Comparison of ENCODE assay signal across 9 mouse cellular contexts in the genomic region with DNA sequence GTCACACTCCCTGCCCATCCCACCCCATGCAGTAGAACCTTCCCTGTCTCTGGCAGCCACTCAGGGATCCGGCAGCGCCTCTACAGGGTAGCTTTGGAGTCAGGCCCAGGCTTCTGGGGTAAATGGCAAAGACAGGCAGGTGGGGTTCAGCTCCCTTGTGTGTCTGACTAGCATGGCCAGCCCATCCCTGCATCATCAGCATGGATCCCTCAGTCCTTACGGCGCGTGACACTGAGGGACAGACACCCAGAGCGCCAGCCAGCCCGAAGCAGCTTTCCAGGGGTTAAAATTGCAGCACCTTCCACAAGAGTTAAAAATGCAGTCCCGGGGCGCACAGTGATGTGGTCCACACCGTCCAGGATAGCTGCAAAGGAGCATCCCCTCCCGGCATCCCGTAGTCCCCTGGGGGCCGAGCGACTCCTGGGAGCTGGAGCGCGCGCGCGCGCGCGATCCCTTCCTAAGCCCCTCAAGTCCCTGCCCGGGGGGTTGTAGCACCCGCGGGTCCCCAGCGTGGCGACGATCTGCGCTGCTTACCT. TPM values are rescaled to one million over a fixed set of nuclear protein-coding genes. Genes with fewer than 3 reads are reported as not detected.
DNase-seq lines count a peak whose midpoint lies in the region; ATAC-seq and TF ChIP-seq lines count a peak whose summit lies in the region.
"Had no signal": no experiment of that assay in that cellular context is flagged by ENCODE, and none has a peak within 500 bp of the region (broad histone marks: within the 10 kb centered on the region; RNA-seq: fewer than 3 reads in every experiment).

No protein-coding gene starts in this region.

- WGBS in spleen, adult 2 months = 13% methylated on average over 29 of the region's 29 CpGs
- WGBS in heart, embryonic 16.5 days = 3% methylated on average over 29 of the region's 29 CpGs
- WGBS in liver, embryonic 11.5 days = 4% methylated on average over 28 of the region's 29 CpGs
- WGBS in neural tube, embryonic 15.5 days = under 1% methylated on average over 29 of the region's 29 CpGs

- no peak for TF ChIP-seq CTCF in spleen, adult 2 months (IDR thresholded peaks at IDR 0.05; ENCODE audit: extremely low read depth, insufficient read depth, insufficient read length, insufficient replicate concordance)

- no peak overlapping the region for H3K27ac ChIP-seq in spleen, adult 2 months (ENCODE audit: insufficient read depth, low read length)
- 0 out of 2 replicates have a peak overlapping the region, but pooled peaks have one; percentile 43 for H3K27ac ChIP-seq in heart, embryonic 16.5 days (ENCODE audit: low read length)
- no peak overlapping the region for H3K27ac ChIP-seq in liver, embryonic 11.5 days (ENCODE audit: low read depth, low read length)
- peak overlapping the region; percentile 95 for H3K27ac ChIP-seq in neural tube, embryonic 15.5 days (replicated peaks)

- no peaks in the 10 kb centered on the region for H3K36me3 ChIP-seq in spleen, adult 2 months (ENCODE audit: control insufficient read depth, insufficient read depth, low read length)
- H3K36me3 ChIP-seq in heart, embryonic 16.5 days (ENCODE audit: control insufficient read depth, insufficient read depth) = no peaks in the 10 kb centered on the region
- H3K36me3 ChIP-seq in liver, embryonic 11.5 days (ENCODE audit: control insufficient read depth, insufficient read depth, low read length) = no peaks in the 10 kb centered on the region
- no peaks in the 10 kb centered on the region for H3K36me3 ChIP-seq in neural tube, embryonic 15.5 days

- peak overlapping the region; percentile 97 for H3K4me2 ChIP-seq in heart, embryonic 16.5 days (ENCODE audit: low read depth, low read length)
- H3K4me2 ChIP-seq in liver, embryonic 11.5 days = peak overlapping the region; percentile 71
- H3K4me2 ChIP-seq in neural tube, embryonic 15.5 days = peak overlapping the region; percentile 80

- peak overlapping the region; percentile 81 for H3K9ac ChIP-seq in heart, embryonic 16.5 days (ENCODE audit: low read length)
- H3K9ac ChIP-seq in liver, embryonic 11.5 days (ENCODE audit: low read depth, low read length) = peak overlapping the region; percentile 41
- H3K9ac ChIP-seq in neural tube, embryonic 15.5 days (replicated peaks) = peak overlapping the region; percentile 85

- DNase-seq in spleen, adult 2 months (ENCODE audit: low read depth in 1 of 2, low spot score in 2 of 2) = no peak
- no peak for DNase-seq in spleen, adult 18-20 months
- peak; percentile 77 to 82 for DNase-seq in cerebellum, postnatal 36 days
- peak; percentile 46 for DNase-seq in liver, embryonic 11.5 days (ENCODE audit: low spot score)
- DNase-seq in adrenal gland, postnatal 4 days (ENCODE audit: low spot score in 2 of 2) = no peak

- peaks cover 12% of the 10 kb centered on the region for H3K4me1 ChIP-seq in spleen, adult 2 months (ENCODE audit: control insufficient read depth, insufficient read depth, insufficient read length)
- H3K4me1 ChIP-seq in heart, embryonic 16.5 days (ENCODE audit: control insufficient read depth, insufficient read depth, low read length) = peaks cover 14% of the 10 kb centered on the region
- H3K4me1 ChIP-seq in liver, embryonic 11.5 days (replicated peaks; ENCODE audit: control insufficient read depth, insufficient read depth, low read length) = peaks cover 8% of the 10 kb centered on the region
- peaks cover 77% of the 10 kb centered on the region for H3K4me1 ChIP-seq in neural tube, embryonic 15.5 days

- peak overlapping the region; percentile 42 for H3K4me3 ChIP-seq in spleen, adult 2 months (ENCODE audit: extremely low read depth, insufficient read depth, insufficient read length)
- H3K4me3 ChIP-seq in heart, embryonic 16.5 days (ENCODE audit: low read length) = peak overlapping the region; percentile 75
- peak overlapping the region; percentile 53 for H3K4me3 ChIP-seq in liver, embryonic 11.5 days (ENCODE audit: low read depth, low read length)
- peak overlapping the region; percentile 67 for H3K4me3 ChIP-seq in neural tube, embryonic 15.5 days (replicated peaks)
- H3K4me3 ChIP-seq: erythroblast, embryonic 14.5 days had no signal

- H3K9me3 ChIP-seq in heart, embryonic 16.5 days (replicated peaks; ENCODE audit: control insufficient read depth, low read length) = no peaks in the 10 kb centered on the region
- no peaks in the 10 kb centered on the region for H3K9me3 ChIP-seq in liver, embryonic 11.5 days (ENCODE audit: control insufficient read depth, low read length)
- H3K9me3 ChIP-seq in neural tube, embryonic 15.5 days (replicated peaks) = no peaks in the 10 kb centered on the region

- 0 out of 2 replicates have a peak, but pooled peaks have one; percentile 8 for ATAC-seq in heart, embryonic 16.5 days (replicated peaks; ENCODE audit: extremely low read depth, insufficient read depth, low FRiP score)
- no peak for ATAC-seq in liver, embryonic 11.5 days (replicated peaks; ENCODE audit: low FRiP score)
- ATAC-seq in neural tube, embryonic 15.5 days (ENCODE audit: low FRiP score) = peak; percentile 42
- ATAC-seq in megakaryocyte-erythroid progenitor cell, adult 5-6 weeks (replicated peaks; ENCODE audit: low FRiP score, low TSS enrichment, poor library complexity, severe bottlenecking) = no peak

- no peak for TF ChIP-seq POLR2A in spleen, adult 2 months (IDR thresholded peaks at IDR 0.05; ENCODE audit: low read depth, low read length)

- peaks cover 6% of the 10 kb centered on the region for H3K27me3 ChIP-seq in spleen, adult 2 months (ENCODE audit: control insufficient read depth, insufficient read depth, low read length)
- H3K27me3 ChIP-seq in heart, embryonic 16.5 days (ENCODE audit: control insufficient read depth, insufficient read depth, low read length) = peaks cover 3% of the 10 kb centered on the region; the same call in 1 of the 2 replicates
- H3K27me3 ChIP-seq in liver, embryonic 11.5 days (replicated peaks; ENCODE audit: control insufficient read depth, insufficient read depth, low read length) = peaks cover 34% of the 10 kb centered on the region
- H3K27me3 ChIP-seq in neural tube, embryonic 15.5 days (replicated peaks) = no peaks in the 10 kb centered on the region

RNA-seq across cellular contexts. Expression of gene Coro2b, which starts 0.7 kb away (rescaled TPM):
- 2.7 and 3.5 TPM in 2 replicates for polyA plus RNA-seq in spleen, adult 2 months (2012; rRNA removed)
- 7.1 and 8.3 TPM in 2 replicates for polyA plus RNA-seq in heart, embryonic 16.5 days (2015; fragmentation: Nextera tagmentation; extraction: Ambion mirVana)
- polyA plus RNA-seq in liver, embryonic 11.5 days (2014; fragmentation: Nextera tagmentation; extraction: Ambion mirVana) = 4.5 and 4.8 TPM in 2 replicates
- polyA plus RNA-seq in neural tube, embryonic 15.5 days (2015; fragmentation: Nextera tagmentation; extraction: Ambion mirVana) = 34.3 and 38.2 TPM in 2 replicates
- 1.2 TPM in 1 of 2 replicates, not detected in the other for total RNA-seq in megakaryocyte-erythroid progenitor cell, adult 5-6 weeks (2014; fragmentation: Nextera tagmentation)
- total RNA-seq in megakaryocyte-erythroid progenitor cell, adult 5-6 weeks (2017) = not detected in 2 replicates
- 10 to 100 TPM; 28.4 to 32.6 TPM for total RNA-seq in adrenal gland, postnatal 4 days (2021)
- polyA plus RNA-seq: erythroblast, embryonic 14.5 days had no signal

Comparison
In these comparisons a context has a peak if more than half of its experiments do, and no peak if none do; other contexts are left out.
1. DNase-seq: peak in cerebellum, postnatal 36 days (2 of 2) and liver, embryonic 11.5 days (single experiment); none in spleen, adult 2 months (0 of 2), spleen, adult 18-20 months (0 of 2) and adrenal gland, postnatal 4 days (0 of 2).
2. H3K27ac ChIP-seq: peak in heart, embryonic 16.5 days (single experiment) and neural tube, embryonic 15.5 days (single experiment); none in spleen, adult 2 months (single experiment) and liver, embryonic 11.5 days (single experiment).
3. ATAC-seq: peak in heart, embryonic 16.5 days (single experiment) and neural tube, embryonic 15.5 days (single experiment); none in liver, embryonic 11.5 days (single experiment) and megakaryocyte-erythroid progenitor cell, adult 5-6 weeks (single experiment).
4. Peak in every context shown above with its lines, with median percentiles within 50 percentile points of each other: H3K4me3 ChIP-seq, H3K4me2 ChIP-seq and H3K9ac ChIP-seq.